Mouse (Mus musculus): ENCODE measurements at regions not wholly inside any gene's neighbourhood (a gene's known extent, or its start where the extent isn't known, plus 50 kb on each side); places are given as distances from the start of the nearest gene placed in this dataset.

DNA sequence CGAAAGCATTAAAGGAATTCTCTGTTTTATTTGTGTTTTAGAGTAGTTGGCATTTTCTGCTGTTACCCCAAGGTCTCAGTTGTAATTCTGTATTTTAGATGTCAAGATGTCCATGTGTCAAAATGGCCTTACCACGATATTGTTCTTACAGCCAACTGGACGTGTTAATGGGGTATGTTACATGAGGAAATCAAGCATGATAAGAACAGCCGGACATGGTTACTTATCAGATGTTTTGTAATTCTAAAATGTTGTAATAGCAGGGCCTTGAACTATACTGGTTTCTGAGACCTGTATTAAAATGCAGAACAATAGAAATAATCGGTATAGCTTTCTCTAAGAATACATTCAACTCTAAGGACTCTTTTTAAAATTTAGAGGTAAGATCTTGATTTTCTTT is 201.3 kb downstream of the Foxo1 start:
- no peak for TF ChIP-seq CTCF (IDR thresholded peaks at IDR 0.05; ENCODE audit: low read depth, low read length)
- no peak for TF ChIP-seq POLR2A (IDR thresholded peaks at IDR 0.05; ENCODE audit: borderline replicate concordance, low read depth, low read length)

Measured in bone marrow macrophage, adult 2 months (primary cell).